Mouse (Mus musculus) left cerebral cortex, postnatal 4 days (tissue): ENCODE measurements around the gene Itgb3bp. TPM values are rescaled to one million over a fixed set of nuclear protein-coding genes. Genes with fewer than 3 reads are reported as not detected.

Source experiments
- DNase-seq: peaks from one replicate; pipeline ENCODE4 v3.0.0-alpha.2; 2022
- intact Hi-C: fragments of 180-260 bp; cut with DNase I; formaldehyde crosslinking; loops from one replicate; pipeline ENCODE4 v1.15.1; 2025
- total RNA-seq, 2 experiments: library from RNA; stranded (reverse); gene quantifications; 2 replicates each; pipeline ENCODE4 v1.2.3; 2021

Gene Itgb3bp
- total RNA-seq, 2 experiments from 2014 or later, result 4.1 to 4.5 TPM

- intact Hi-C loops, result no loop called here
- DNase-seq, result no peak
Measured at GRCm38 (mm10) chr4:99936278-99936677, 6.7 kb upstream of the Itgb3bp start.

GRCm38 (mm10) chr4:99934859-99935258 is 5.2 kb upstream of the Itgb3bp start:
- intact Hi-C loops, result no loop called here
- no peak for DNase-seq

DNA sequence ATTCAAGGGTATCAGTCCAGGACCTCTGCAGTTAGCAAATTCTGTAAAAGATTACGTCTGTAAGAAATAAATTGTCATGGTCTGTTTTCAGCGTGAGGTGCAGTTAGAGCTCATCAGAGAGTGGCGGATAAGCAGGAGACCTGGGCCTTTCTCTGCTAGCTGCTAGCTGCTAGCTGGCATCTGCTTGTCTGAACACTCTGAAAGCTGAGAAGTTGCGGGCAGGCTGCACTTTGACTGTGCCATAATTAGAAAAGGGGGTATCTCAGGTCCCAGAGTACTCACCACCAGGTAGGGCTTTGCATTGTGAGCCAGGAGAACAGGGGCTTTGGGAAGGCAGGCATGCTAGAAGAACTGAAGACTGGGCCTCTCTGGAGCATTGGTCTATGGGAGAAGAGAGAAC is 2.2 kb upstream of the Itgb3bp start:
- intact Hi-C loops, result no loop called here
- DNase-seq, result no peak

- DNase-seq, result no peak
- intact Hi-C loops, result no loop called here
Measured at GRCm38 (mm10) chr4:99931240-99931580, 1.6 kb upstream of the Itgb3bp start.

DNA sequence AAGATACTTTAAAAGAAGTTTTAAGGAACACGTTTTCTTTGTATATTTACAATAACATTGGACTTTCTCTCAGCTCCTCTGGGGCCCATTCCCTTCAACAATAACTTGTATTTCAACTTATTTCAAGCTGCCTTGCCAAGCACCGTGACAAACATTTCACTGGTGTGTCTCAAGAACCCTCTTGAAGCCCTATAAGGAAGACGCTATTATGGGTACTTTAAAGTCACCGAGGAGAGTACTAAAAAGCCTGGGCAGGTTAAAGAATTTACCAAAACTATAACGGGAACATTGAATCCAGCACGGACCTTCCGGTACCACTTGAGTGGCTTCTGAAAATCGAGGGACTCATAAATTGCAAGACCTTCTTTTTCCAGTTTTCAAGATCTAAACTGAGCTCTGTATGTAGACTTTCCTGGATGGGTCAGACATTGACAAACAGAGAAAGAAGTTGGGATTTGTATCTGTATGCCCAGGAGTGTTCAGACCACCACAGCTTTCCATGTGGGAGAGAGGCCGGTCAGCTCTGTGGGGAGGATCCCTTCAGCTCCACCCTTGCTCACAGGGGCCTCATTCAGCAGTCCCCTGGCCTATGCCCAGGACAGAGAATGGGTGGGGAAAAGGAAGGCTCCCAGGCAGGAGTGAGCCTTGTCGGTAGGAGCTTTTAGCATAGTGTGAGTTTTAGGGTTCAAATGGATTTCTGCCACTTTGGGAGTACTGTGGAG is 1.1 kb upstream of the Itgb3bp start:
- intact Hi-C loops, result no loop called here

GRCm38 (mm10) chr4:99929149-99929612 is 432 bp downstream of the Itgb3bp start, which contains the start of gene Pgm1:
Gene Pgm1 (plus strand): TSS chr4:99929414.
- peak; percentile 78 for DNase-seq
- intact Hi-C loops, result no loop called here

More for the DNA sequence above, 1.1 kb upstream of the Itgb3bp start:
- no peak for DNase-seq

GRCm38 (mm10) chr4:99928521-99928920 is 1.1 kb downstream of the Itgb3bp start:
- intact Hi-C loops, result no loop called here

DNA sequence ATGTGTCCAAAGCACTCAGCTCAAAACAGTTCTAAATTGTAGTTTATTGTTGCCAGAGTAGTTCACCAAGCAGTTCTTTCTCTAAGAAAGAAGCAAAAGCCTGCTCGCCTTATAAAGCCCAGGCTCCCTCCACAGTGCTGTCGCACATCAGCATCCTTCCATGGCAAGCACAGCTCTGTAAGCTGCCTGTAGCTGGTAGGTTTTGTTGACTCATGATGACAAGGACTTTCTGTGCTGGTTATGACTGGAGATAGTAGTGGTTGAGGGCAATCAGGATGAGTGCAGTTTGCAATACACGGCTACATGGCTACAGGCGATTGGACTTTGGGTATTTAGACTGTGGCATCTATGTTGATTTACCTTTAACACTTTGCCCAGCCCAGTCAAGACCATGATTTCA is 3.2 kb downstream of the Itgb3bp start:
- no peak for DNase-seq
- intact Hi-C loops, result no loop called here

More at GRCm38 (mm10) chr4:99928521-99928920, 1.1 kb downstream of the Itgb3bp start:
- DNase-seq, result no peak

DNA sequence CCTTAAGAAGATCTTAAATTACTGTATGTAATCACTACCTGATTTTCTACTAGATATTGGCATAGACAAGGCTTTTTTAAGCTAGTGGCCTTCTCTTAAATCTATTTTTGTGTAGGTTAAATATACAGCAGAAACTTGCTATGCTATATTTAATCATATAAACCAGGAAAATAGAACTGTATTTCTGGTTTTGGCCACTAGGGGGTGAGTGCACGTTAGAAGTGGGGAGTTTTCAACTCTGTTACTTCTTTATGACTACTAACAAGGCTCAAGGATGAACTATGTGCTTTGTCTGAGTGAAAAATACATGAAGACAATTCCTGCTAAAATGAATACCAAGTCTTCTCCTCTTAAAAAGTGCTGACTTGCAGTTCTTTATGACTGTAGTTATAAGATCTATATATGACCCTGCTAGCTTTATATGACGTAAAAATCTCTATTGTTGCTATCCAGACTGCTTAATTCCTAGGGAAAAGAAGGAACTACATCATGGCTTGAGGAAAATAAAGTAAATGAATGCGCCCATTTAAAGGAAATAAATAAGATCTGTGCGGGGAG is 15.6 kb downstream of the Itgb3bp start:
- no peak for DNase-seq
- intact Hi-C loops, result no loop called here

DNA sequence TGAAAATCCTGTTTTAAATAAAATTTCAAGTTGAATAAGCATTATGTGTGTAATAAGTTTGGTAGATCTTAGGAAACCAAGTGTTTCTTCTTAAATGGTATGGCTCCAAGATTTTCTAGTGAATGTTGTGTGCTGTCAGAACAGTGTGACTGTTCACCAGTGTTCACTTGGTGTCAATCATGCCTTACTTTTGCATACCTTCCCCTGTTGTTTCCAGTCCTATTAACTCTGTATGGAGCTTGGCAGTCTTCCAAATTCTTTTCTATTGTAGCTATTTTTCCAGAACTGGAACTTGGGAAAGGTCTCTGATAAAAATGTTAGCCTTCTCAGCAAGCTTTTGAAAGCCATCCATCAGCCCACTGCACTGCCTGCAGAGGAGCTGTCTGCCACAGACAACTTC is 47.2 kb downstream of the Itgb3bp start:
- no peak for DNase-seq
- intact Hi-C loops, result no loop called here

- DNase-seq, result peak; percentile 6
- intact Hi-C loops, result no loop called here
Measured at GRCm38 (mm10) chr4:99881882-99882281, 47.7 kb downstream of the Itgb3bp start.

- peak; percentile 82 for DNase-seq
- intact Hi-C loops, result no loop called here
Measured at GRCm38 (mm10) chr4:99829094-99830073, 100.2 kb downstream of the Itgb3bp start, which contains the start of gene Efcab7. Gene Efcab7 (plus strand): TSS chr4:99829198.

DNA sequence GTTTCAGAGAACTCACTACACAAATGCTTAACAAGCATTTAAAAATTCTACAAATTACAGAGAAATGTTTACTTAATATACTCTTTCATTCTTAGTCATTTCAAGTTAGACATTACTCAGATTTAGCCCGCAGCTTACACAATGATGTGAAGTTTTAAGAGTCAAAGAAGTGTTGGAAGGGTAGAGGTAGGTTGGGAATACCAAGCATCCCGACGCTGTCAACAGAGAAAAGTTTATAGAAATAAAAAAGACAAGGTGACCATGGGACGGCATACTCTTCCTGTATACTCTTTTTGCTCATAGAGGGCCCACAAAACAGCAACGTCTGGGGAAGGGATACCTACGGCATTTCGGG is 100.9 kb downstream of the Itgb3bp start:
- intact Hi-C loops, result no loop called here
- no peak for DNase-seq

DNA sequence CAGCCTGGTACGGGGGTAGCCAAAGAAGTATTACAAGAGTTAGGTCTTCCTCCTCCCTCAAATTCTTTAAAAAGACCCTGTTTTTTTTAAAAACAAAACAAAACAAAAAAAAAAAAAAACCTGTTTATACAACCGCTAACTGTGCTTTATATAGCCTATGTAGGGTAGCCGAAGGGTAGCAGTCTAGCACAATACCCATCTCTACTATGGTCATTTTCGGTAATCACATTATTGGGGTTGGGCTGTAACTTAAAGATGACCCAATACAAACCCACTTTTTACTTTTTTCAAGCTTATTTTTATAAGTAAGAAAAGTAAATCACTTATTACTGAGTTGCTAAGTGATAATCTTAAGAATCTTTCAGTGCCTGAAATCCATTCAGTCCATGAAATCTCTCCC is 101.3 kb downstream of the Itgb3bp start:
- intact Hi-C loops, result no loop called here
- no peak for DNase-seq

GRCm38 (mm10) chr4:99816697-99817460 is 112.7 kb downstream of the Itgb3bp start:
- DNase-seq, result no peak
- intact Hi-C loops, result no loop called here

GRCm38 (mm10) chr4:99792365-99792764 is 137.2 kb downstream of the Itgb3bp start:
- intact Hi-C loops, result no loop called here
- no peak for DNase-seq

DNA sequence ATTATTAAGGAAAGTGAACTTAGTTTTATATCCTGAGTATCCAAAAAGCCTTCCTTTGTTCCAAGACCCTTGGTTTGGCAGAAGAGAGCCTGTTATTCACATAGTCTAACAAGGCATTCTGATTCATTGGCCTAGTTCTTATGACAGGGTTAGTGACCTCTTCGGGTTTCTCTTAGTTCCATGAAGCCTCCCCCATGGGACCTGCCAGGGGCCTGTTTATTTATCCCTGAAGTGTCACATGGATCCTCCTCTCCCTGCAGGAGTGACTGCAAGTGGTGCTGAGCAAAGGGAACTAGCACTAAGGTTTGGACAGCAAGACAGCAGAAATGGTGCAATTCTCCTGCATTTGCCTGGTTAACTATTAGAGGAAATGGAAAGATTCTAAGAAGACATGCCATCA is 156.6 kb downstream of the Itgb3bp start:
- intact Hi-C loops, result no loop called here
- no peak for DNase-seq

- DNase-seq, result no peak
- intact Hi-C loops, result no loop called here
Measured at GRCm38 (mm10) chr4:99770555-99770954, 159.1 kb downstream of the Itgb3bp start.

DNA sequence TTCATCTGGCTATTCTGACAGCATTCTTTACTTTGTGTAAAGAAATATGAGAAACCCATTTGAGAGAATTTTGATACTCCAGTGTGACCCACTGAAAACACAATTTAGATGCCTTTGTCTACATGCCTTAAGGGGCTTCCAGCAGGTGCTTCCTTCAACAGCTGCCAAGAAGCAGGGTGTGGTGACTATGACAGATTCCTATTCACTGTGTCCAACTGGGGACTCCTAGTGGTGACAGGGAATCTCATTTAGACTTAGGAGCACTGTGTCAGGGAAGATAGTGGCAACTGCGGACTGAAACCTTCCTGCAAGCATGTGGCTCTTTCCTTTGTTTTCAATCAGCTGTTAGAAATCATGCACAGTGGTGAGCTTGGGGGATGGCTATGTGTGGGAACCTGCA is 162.9 kb downstream of the Itgb3bp start:
- DNase-seq, result peak; percentile 12
- intact Hi-C loops, result no loop called here

- intact Hi-C loops, result no loop called here
- no peak for DNase-seq
Measured at GRCm38 (mm10) chr4:99766303-99766702, 163.3 kb downstream of the Itgb3bp start.

GRCm38 (mm10) chr4:99752426-99752825 is 177.2 kb downstream of the Itgb3bp start:
- DNase-seq, result no peak
- intact Hi-C loops, result no loop called here
